Mouse (Mus musculus) C2C12 (cell line): ENCODE results near the gene Tmem132e. TPM values are rescaled to one million over a fixed set of nuclear protein-coding genes. Genes with fewer than 3 reads are reported as not detected.

Experiments used
- H3K27me3 ChIP-seq: one replicate; pipeline ENCODE4 v1.6.1; 2011; ENCODE audit not compliant: control insufficient read depth, insufficient read depth, insufficient read length
- H3K36me3 ChIP-seq: one replicate; pipeline ENCODE4 v1.6.1; 2011; ENCODE audit not compliant: control insufficient read depth, insufficient read depth
- H3K4me3 ChIP-seq: one replicate; pipeline ENCODE4 v1.5.1; 2011; ENCODE audit warnings: mild to moderate bottlenecking, control low read depth; ENCODE audit not compliant: poor library complexity, insufficient read depth, severe bottlenecking
- H3K79me2 ChIP-seq: one replicate; pipeline ENCODE4 v1.6.1; 2011; ENCODE audit not compliant: control insufficient read depth, insufficient read depth
- H3K79me3 ChIP-seq: one replicate; pipeline ENCODE4 v1.6.1; 2011; ENCODE audit warnings: low read depth, control low read depth
- H3ac ChIP-seq: one replicate; pipeline ENCODE3; 2011; ENCODE audit warnings: low read depth; ENCODE audit not compliant: control insufficient read depth, insufficient read length
- CEBPB ChIP-seq: IDR thresholded peaks from one replicate; pipeline ENCODE4 v1.6.1; 2011; ENCODE audit warnings: low read depth, mild to moderate bottlenecking, control low read depth, moderate library complexity
- CTCF ChIP-seq: IDR thresholded peaks from one replicate; pipeline ENCODE4 v1.5.1; 2011; ENCODE audit not compliant: control insufficient read depth, insufficient read depth, insufficient read length
- FOSL1 ChIP-seq: IDR thresholded peaks from one replicate; pipeline ENCODE4 v1.8.0; 2011; ENCODE audit warnings: mild to moderate bottlenecking, low read length; ENCODE audit not compliant: poor library complexity, insufficient read depth, severe bottlenecking
- MAX ChIP-seq: IDR thresholded peaks from one replicate; pipeline ENCODE4 v1.6.1; 2011; ENCODE audit warnings: mild to moderate bottlenecking, control low read depth
- MYOD1 ChIP-seq: IDR thresholded peaks from one replicate; pipeline ENCODE4 v1.6.1; 2011; ENCODE audit warnings: low read depth; ENCODE audit not compliant: control insufficient read depth, insufficient read length
- MYOG ChIP-seq: IDR thresholded peaks from one replicate; pipeline ENCODE4 v1.6.1; 2011; ENCODE audit not compliant: control insufficient read depth, insufficient read length; ENCODE audit errors: extremely low read depth
- USF1 ChIP-seq: IDR thresholded peaks from one replicate; pipeline ENCODE4 v1.6.1; 2011; ENCODE audit warnings: low read depth, mild to moderate bottlenecking, control low read depth, moderate library complexity
- polyA plus RNA-seq: library from polyadenylated mRNA; unstranded; fragments of >200 nt; fragmentation: generic; extraction: Trizol; gene quantifications from one replicate; pipeline ENCODE4 v1.2.1, GENCODE M21; 2012; ENCODE audit warnings: missing spikeins

Gene Tmem132e
- polyA plus RNA-seq, 1 experiment, result not detected

GRCm38 (mm10) chr11:82448485-82448884 is 59.8 kb downstream of the Tmem132e start:
- Histone ChIP-seq H3K79me3 (no peaks in the 10 kb centered on the region), H3K79me2 (no peaks in the 10 kb centered on the region), H3K4me3 (no peak overlapping the region), H3K27me3 (no peaks in the 10 kb centered on the region), H3ac (no peak overlapping the region), H3K36me3 (no peaks in the 10 kb centered on the region)
- TF ChIP-seq MYOG, result no peak
- no peak for TF ChIP-seq CEBPB
- TF ChIP-seq USF1, result no peak
- TF ChIP-seq MYOD1, result no peak
- TF ChIP-seq MAX, result no peak
- TF ChIP-seq CTCF, result no peak

GRCm38 (mm10) chr11:82452516-82452915 is 63.8 kb downstream of the Tmem132e start:
- no peaks in the 10 kb centered on the region for H3K36me3 ChIP-seq
- no peaks in the 10 kb centered on the region for H3K27me3 ChIP-seq
- TF ChIP-seq FOSL1, result no peak
- no peak for TF ChIP-seq USF1
- TF ChIP-seq CEBPB, result no peak
- H3K79me2 ChIP-seq, result no peaks in the 10 kb centered on the region
- no peak overlapping the region for H3K4me3 ChIP-seq
- H3K79me3 ChIP-seq, result no peaks in the 10 kb centered on the region
- no peak overlapping the region for H3ac ChIP-seq

- no peaks in the 10 kb centered on the region for H3K36me3 ChIP-seq
- H3K79me2 ChIP-seq, result no peaks in the 10 kb centered on the region
- H3K27me3 ChIP-seq, result no peaks in the 10 kb centered on the region
- H3K79me3 ChIP-seq, result no peaks in the 10 kb centered on the region
- TF ChIP-seq MYOG (no peak), FOSL1 (no peak), CTCF (no peak), MYOD1 (no peak), USF1 (no peak), CEBPB (no peak)
- H3ac ChIP-seq, result no peak overlapping the region
- no peak overlapping the region for H3K4me3 ChIP-seq
Observed at GRCm38 (mm10) chr11:82453230-82453629, 64.5 kb downstream of the Tmem132e start.

DNA sequence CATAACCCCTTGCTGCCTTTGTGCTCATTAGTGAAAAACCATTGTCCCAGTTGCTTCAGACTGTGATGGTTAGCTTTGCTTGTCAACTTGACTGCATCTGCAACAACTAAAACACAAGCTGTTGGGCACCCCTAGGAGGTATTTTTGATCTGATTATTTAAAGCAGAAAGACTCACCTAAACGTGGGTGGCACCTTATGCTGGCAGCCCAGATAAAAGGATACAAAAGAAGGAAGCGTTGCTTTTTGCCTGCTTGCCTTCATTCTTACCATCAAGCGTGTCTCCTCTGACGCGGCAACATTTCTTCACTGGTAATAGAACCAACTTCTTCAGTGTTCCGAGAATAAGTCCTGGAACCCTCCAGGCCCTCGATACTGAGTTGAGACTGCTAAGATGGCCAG is 72.6 kb downstream of the Tmem132e start:
- H3K4me3 ChIP-seq, result no peak overlapping the region
- no peaks in the 10 kb centered on the region for H3K27me3 ChIP-seq
- H3K79me2 ChIP-seq, result no peaks in the 10 kb centered on the region
- no peak overlapping the region for H3ac ChIP-seq
- TF ChIP-seq CEBPB, result no peak
- no peak for TF ChIP-seq MYOD1
- TF ChIP-seq MAX, result no peak
- no peak for TF ChIP-seq USF1
- H3K36me3 ChIP-seq, result no peaks in the 10 kb centered on the region
- no peaks in the 10 kb centered on the region for H3K79me3 ChIP-seq

DNA sequence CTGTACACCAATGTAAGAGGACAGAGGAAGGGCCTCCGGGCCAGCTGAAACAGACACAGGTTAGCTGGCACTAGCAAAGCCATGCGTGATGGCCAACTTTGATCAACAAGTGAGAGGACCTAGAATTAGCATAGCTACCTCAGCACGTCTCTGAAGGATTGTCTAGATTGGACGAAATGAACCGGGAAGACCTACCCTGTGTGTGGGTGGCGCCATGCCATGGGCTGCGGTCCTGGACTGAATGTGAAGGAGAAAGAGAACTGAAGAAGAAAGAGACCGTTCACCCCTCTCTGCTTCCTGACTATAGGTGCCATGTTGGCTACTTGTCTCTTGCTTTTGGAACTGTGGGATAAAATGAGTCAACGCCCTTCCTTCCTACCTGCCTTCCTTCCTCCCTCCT is 76.8 kb downstream of the Tmem132e start:
- Histone ChIP-seq H3K27me3 (no peaks in the 10 kb centered on the region), H3K36me3 (no peaks in the 10 kb centered on the region), H3ac (no peak overlapping the region), H3K79me3 (no peaks in the 10 kb centered on the region), H3K4me3 (no peak overlapping the region), H3K79me2 (no peaks in the 10 kb centered on the region)
- TF ChIP-seq USF1, result no peak
- TF ChIP-seq CEBPB, result no peak
- TF ChIP-seq MYOD1, result no peak

DNA sequence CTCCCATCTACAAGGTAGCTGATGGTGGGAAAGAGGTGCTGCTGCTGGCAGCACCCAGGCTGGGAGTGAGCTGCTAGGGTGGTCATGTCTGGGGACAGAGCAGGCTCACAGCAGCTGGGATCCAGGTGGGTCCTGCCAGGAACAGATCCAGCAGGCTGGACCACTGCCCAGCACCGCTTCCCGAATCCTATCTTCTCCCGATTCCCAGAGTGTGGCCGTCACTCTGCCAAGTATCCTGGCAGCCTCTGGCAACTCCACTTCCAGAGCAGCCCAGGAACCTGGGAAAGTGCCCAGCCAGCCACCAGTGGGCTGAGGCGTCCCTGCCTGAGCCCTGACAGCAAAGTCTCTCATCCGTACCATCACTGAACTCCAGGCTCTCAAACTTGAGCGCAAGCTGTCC is 78.5 kb downstream of the Tmem132e start:
- Histone ChIP-seq H3K4me3 (no peak overlapping the region), H3K27me3 (no peaks in the 10 kb centered on the region), H3ac (no peak overlapping the region), H3K79me3 (no peaks in the 10 kb centered on the region), H3K36me3 (no peaks in the 10 kb centered on the region), H3K79me2 (no peaks in the 10 kb centered on the region)
- TF ChIP-seq CTCF, result no peak
- no peak for TF ChIP-seq MYOG
- TF ChIP-seq CEBPB, result no peak
- no peak for TF ChIP-seq FOSL1
- no peak for TF ChIP-seq MAX
- TF ChIP-seq MYOD1, result no peak
- no peak for TF ChIP-seq USF1

GRCm38 (mm10) chr11:82471076-82471475 is 82.4 kb downstream of the Tmem132e start:
- no peak overlapping the region for H3ac ChIP-seq
- no peaks in the 10 kb centered on the region for H3K36me3 ChIP-seq
- H3K4me3 ChIP-seq, result no peak overlapping the region
- TF ChIP-seq USF1 (no peak), MYOG (no peak), MYOD1 (no peak), CTCF (no peak), CEBPB (no peak), MAX (no peak), FOSL1 (no peak)
- H3K27me3 ChIP-seq, result no peaks in the 10 kb centered on the region
- H3K79me2 ChIP-seq, result no peaks in the 10 kb centered on the region
- H3K79me3 ChIP-seq, result no peaks in the 10 kb centered on the region
